Mouse (Mus musculus): ENCODE data around the gene Prok2. TPM values are rescaled to one million over a fixed set of nuclear protein-coding genes. Genes with fewer than 3 reads are reported as not detected.

Gene Prok2
- total and polyA plus RNA-seq, 3 experiments = not detected

DNA sequence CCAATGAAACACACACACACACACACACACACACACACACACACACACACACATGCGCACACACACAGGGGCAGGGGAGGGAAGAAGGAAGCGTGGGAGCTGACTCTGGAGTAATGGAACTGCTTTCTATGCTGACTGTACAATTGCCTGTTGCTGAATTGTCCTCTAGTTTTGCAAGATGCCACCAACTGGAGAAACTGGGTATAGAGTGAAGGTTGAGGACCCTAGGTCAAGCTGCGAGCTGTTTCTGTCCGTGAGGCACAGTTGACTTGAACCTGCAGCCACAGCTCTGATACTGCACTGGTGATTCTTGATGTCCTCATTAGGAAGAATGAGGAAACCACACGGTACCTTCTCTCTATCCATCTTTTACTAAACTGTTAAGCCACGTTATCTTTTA lies 10.3 kb downstream of the Prok2 start:
- Histone ChIP-seq H3K79me2 (ENCODE audit: control insufficient read depth, insufficient read depth, low read length, poor library complexity) (no peaks in the 10 kb centered on the region), H3K9me3 (replicated peaks; ENCODE audit: insufficient read depth, low read length) (no peaks in the 10 kb centered on the region)
- DNase-seq (ENCODE audit: low read depth, low spot score) = no peak

DNA sequence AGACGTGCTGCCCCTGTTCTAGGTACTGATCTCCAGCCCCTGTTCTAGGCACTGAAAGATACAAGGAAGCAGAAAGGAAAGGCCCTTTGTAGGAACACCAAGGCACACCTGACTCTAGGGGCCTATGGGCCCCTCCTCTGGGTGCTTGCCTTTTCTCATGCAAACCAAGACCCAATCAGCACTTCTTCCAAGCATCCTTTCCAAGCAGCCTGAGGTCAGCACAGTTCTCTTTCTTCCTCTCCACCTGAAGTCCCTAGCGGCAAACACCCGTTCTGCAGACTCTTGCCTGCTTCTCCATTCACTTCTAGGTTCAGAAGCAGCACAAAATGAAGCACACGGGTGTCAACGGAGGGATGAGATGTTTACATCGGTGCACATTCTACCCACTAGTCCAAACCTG lies 11.0 kb downstream of the Prok2 start:
- no peak for DNase-seq (ENCODE audit: low read depth, low spot score)
- H3K79me2 ChIP-seq (ENCODE audit: control insufficient read depth, insufficient read depth, low read length, poor library complexity) = no peaks in the 10 kb centered on the region
- no peaks in the 10 kb centered on the region for H3K4me1 ChIP-seq (ENCODE audit: control insufficient read depth in 1 of 2, insufficient read depth in 2 of 2, low read length in 2 of 2)
- H3K27ac ChIP-seq (ENCODE audit: control insufficient read depth, low read depth, low read length) = no peak overlapping the region
- no peaks in the 10 kb centered on the region for H3K36me3 ChIP-seq (ENCODE audit: control insufficient read depth in 1 of 2, insufficient read depth in 2 of 2, low read length in 2 of 2)
- TF ChIP-seq MAFK (IDR thresholded peaks at IDR 0.05; ENCODE audit: borderline replicate concordance, low read depth, low read length) (no peak), ELF1 (IDR thresholded peaks at IDR 0.05; ENCODE audit: low read depth, low read length) (no peak), MAX (IDR thresholded peaks at IDR 0.05; ENCODE audit: low read length) (no peak), RAD21 (IDR thresholded peaks at IDR 0.05; ENCODE audit: low read depth, low read length) (no peak), MAZ (IDR thresholded peaks at IDR 0.05; ENCODE audit: low read depth, low read length) (no peak), MYC (IDR thresholded peaks at IDR 0.05; ENCODE audit: low read depth, low read length) (no peak), USF2 (IDR thresholded peaks at IDR 0.05; ENCODE audit: borderline replicate concordance in 1 of 2, insufficient read depth in 1 of 2, low read depth in 1 of 2, low read length in 2 of 2) (no peak), POLR2AphosphoS2 (IDR thresholded peaks at IDR 0.05; ENCODE audit: low read length) (no peak), ZMIZ1 (IDR thresholded peaks at IDR 0.05; ENCODE audit: low read depth, low read length) (no peak), ZC3H11A (IDR thresholded peaks at IDR 0.05; ENCODE audit: low read depth, low read length) (no peak)
- H3K4me3 ChIP-seq (ENCODE audit: control insufficient read depth in 1 of 2, insufficient read depth in 1 of 2, low read depth in 2 of 2, low read length in 2 of 2) = no peak overlapping the region
- H3K9me3 ChIP-seq (replicated peaks; ENCODE audit: insufficient read depth, low read length) = no peaks in the 10 kb centered on the region
- H3K27me3 ChIP-seq (ENCODE audit: control insufficient read depth in 1 of 2, insufficient read depth in 2 of 2, low read length in 2 of 2) = no peaks in the 10 kb centered on the region
- no peak overlapping the region for H3K9ac ChIP-seq (ENCODE audit: control insufficient read depth, low read depth, low read length, poor library complexity, severe bottlenecking)

More for the DNA sequence above, 10.3 kb downstream of the Prok2 start:
- Histone ChIP-seq H3K4me1 (ENCODE audit: control insufficient read depth in 1 of 2, insufficient read depth in 2 of 2, low read length in 2 of 2) (no peaks in the 10 kb centered on the region), H3K9ac (ENCODE audit: control insufficient read depth, low read depth, low read length, poor library complexity, severe bottlenecking) (no peak overlapping the region), H3K4me3 (ENCODE audit: control insufficient read depth in 1 of 2, insufficient read depth in 1 of 2, low read depth in 2 of 2, low read length in 2 of 2) (no peak overlapping the region), H3K27ac (ENCODE audit: control insufficient read depth, low read depth, low read length) (no peak overlapping the region), H3K27me3 (ENCODE audit: control insufficient read depth in 1 of 2, insufficient read depth in 2 of 2, low read length in 2 of 2) (no peaks in the 10 kb centered on the region), H3K36me3 (ENCODE audit: control insufficient read depth in 1 of 2, insufficient read depth in 2 of 2, low read length in 2 of 2) (no peaks in the 10 kb centered on the region)
- no peak for TF ChIP-seq RAD21 (IDR thresholded peaks at IDR 0.05; ENCODE audit: low read depth, low read length)

- Histone ChIP-seq H3K4me1 (ENCODE audit: control insufficient read depth in 1 of 2, insufficient read depth in 2 of 2, low read length in 2 of 2) (no peaks in the 10 kb centered on the region), H3K79me2 (ENCODE audit: control insufficient read depth, insufficient read depth, low read length, poor library complexity) (no peaks in the 10 kb centered on the region), H3K9ac (ENCODE audit: control insufficient read depth, low read depth, low read length, poor library complexity, severe bottlenecking) (no peak overlapping the region), H3K27ac (ENCODE audit: control insufficient read depth, low read depth, low read length) (no peak overlapping the region), H3K9me3 (replicated peaks; ENCODE audit: insufficient read depth, low read length) (no peaks in the 10 kb centered on the region), H3K27me3 (ENCODE audit: control insufficient read depth in 1 of 2, insufficient read depth in 2 of 2, low read length in 2 of 2) (no peaks in the 10 kb centered on the region), H3K36me3 (ENCODE audit: control insufficient read depth in 1 of 2, insufficient read depth in 2 of 2, low read length in 2 of 2) (no peaks in the 10 kb centered on the region), H3K4me3 (ENCODE audit: control insufficient read depth in 1 of 2, insufficient read depth in 1 of 2, low read depth in 2 of 2, low read length in 2 of 2) (no peak overlapping the region)
- TF ChIP-seq EP300 (IDR thresholded peaks at IDR 0.05; ENCODE audit: low read depth in 1 of 2, low read length in 2 of 2) (no peak), SIN3A (IDR thresholded peaks at IDR 0.05; ENCODE audit: low read length) (no peak), MAZ (IDR thresholded peaks at IDR 0.05; ENCODE audit: low read depth, low read length) (no peak), TAL1 (IDR thresholded peaks at IDR 0.05; ENCODE audit: low read length) (no peak), CHD1 (IDR thresholded peaks at IDR 0.05; ENCODE audit: low read depth, low read length) (no peak)
- DNase-seq (ENCODE audit: low read depth, low spot score) = no peak
Measured at GRCm38 (mm10) chr6:99713256-99713655, 12.9 kb downstream of the Prok2 start.

Measured in MEL (cell line).